Mouse (Mus musculus): ENCODE results near the gene Plcg1. TPM values are rescaled to one million over a fixed set of nuclear protein-coding genes. Genes with fewer than 3 reads are reported as not detected.
A peak's percentile ranks its signal among the peaks of the same experiment; 100 is the strongest.

The Plcg1 gene
- polyA plus RNA-seq, 1 experiment from 2014 or later = 25.3 TPM

DNA sequence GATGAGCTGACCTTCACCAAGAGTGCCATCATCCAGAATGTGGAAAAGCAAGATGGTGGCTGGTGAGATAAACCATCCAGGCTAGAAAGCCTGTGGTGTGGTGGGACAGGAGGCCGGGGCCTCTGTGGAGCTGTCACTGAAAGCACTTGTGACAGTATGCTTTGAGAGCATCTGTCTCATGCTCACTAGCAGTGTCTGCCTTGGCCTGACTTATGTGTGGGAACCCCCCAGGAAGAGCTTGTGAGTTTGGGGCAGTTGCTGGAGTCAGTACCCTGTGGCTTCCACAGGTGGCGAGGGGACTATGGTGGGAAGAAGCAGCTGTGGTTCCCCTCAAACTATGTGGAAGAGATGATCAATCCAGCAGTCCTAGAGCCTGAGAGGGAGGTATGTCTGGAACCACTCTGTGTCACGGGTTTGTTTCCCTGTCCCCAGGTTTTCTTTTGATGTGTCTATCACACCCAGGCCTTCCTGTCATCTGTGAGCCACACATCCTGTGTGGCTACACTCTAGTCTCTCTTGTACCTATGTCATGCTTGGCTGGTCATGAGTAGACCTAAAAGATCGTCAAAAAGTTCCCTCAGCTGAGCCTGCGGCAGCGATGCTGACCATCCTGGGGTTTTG, 25.6 kb downstream of the Plcg1 start:
- Histone ChIP-seq H3K4me3 (no peak overlapping the region), H3K27ac (no peak overlapping the region), H3K9ac (no peak overlapping the region), H3K4me1 (replicated peaks) (no peaks in the 10 kb centered on the region), H3K27me3 (no peaks in the 10 kb centered on the region), H3K9me3 (replicated peaks) (no peaks in the 10 kb centered on the region), H3K4me2 (no peak overlapping the region), H3K36me3 (peaks cover 98% of the 10 kb centered on the region)
- WGBS = 75% methylated on average over 6 of the region's 6 CpGs
- ATAC-seq (replicated peaks; ENCODE audit: insufficient number of reproducible peaks, insufficient read depth, low FRiP score, low read depth) = no peak

GRCm38 (mm10) chr2:160760433-160761184, 29.5 kb downstream of the Plcg1 start:
- no peak overlapping the region for H3K9ac ChIP-seq
- no peak overlapping the region for H3K27ac ChIP-seq
- no peak overlapping the region for H3K4me2 ChIP-seq
- peaks cover 83% of the 10 kb centered on the region for H3K36me3 ChIP-seq
- no peak overlapping the region for H3K4me3 ChIP-seq
- H3K4me1 ChIP-seq (replicated peaks) = no peaks in the 10 kb centered on the region
- H3K9me3 ChIP-seq (replicated peaks) = no peaks in the 10 kb centered on the region
- H3K27me3 ChIP-seq = no peaks in the 10 kb centered on the region
- no peak for ATAC-seq (replicated peaks; ENCODE audit: insufficient number of reproducible peaks, insufficient read depth, low FRiP score, low read depth)
- WGBS = 84% methylated on average over 9 of the region's 9 CpGs

- no peak overlapping the region for H3K4me2 ChIP-seq
- no peaks in the 10 kb centered on the region for H3K27me3 ChIP-seq
- no peak overlapping the region for H3K4me3 ChIP-seq
- ATAC-seq (replicated peaks; ENCODE audit: insufficient number of reproducible peaks, insufficient read depth, low FRiP score, low read depth) = no peak
- H3K27ac ChIP-seq = no peak overlapping the region
- no peak overlapping the region for H3K9ac ChIP-seq
- peaks cover 50% of the 10 kb centered on the region for H3K36me3 ChIP-seq
- H3K4me1 ChIP-seq (replicated peaks) = 0 out of 2 replicates have a peak, but pooled peaks cover 4% of the 10 kb centered on the region
- 79% methylated on average over 3 of the region's 3 CpGs for WGBS
- H3K9me3 ChIP-seq (replicated peaks) = no peaks in the 10 kb centered on the region
Measured at GRCm38 (mm10) chr2:160763816-160764215, 32.7 kb downstream of the Plcg1 start.

GRCm38 (mm10) chr2:160764386-160764785, 33.3 kb downstream of the Plcg1 start:
- 85% methylated on average over 2 of the region's 2 CpGs for WGBS

DNA sequence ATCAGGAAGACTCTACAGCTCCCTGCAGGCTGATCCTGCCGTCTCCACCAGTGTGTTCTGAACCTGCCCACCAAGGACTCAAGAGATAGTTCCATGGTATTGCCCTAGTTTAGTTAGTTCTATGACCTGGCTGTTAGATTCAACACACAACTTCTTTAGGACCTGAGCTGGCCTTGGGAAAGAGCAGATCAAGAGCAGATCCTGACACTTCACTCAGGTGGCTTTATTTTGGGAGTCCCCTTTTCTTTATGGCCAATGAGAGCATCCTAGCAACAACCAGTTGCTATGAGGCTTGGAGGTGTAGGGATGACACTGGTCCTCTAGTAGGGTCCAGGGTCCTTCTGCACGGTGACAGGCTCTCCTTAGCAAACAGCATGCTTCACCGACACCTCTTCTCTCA, 34.0 kb downstream of the Plcg1 start:
- Histone ChIP-seq H3K4me1 (replicated peaks) (0 out of 2 replicates have a peak, but pooled peaks cover 4% of the 10 kb centered on the region), H3K9me3 (replicated peaks) (no peaks in the 10 kb centered on the region), H3K27ac (no peak overlapping the region), H3K9ac (no peak overlapping the region), H3K36me3 (peaks cover 39% of the 10 kb centered on the region), H3K4me2 (no peak overlapping the region), H3K27me3 (no peaks in the 10 kb centered on the region), H3K4me3 (no peak overlapping the region)
- no peak for ATAC-seq (replicated peaks; ENCODE audit: insufficient number of reproducible peaks, insufficient read depth, low FRiP score, low read depth)
- 57% methylated on average over 3 of the region's 3 CpGs for WGBS

More at GRCm38 (mm10) chr2:160764386-160764785, 33.3 kb downstream of the Plcg1 start:
- no peak for ATAC-seq (replicated peaks; ENCODE audit: insufficient number of reproducible peaks, insufficient read depth, low FRiP score, low read depth)
- Histone ChIP-seq H3K4me2 (no peak overlapping the region), H3K9me3 (replicated peaks) (no peaks in the 10 kb centered on the region), H3K27me3 (no peaks in the 10 kb centered on the region), H3K4me3 (no peak overlapping the region), H3K36me3 (peaks cover 46% of the 10 kb centered on the region), H3K4me1 (replicated peaks) (0 out of 2 replicates have a peak, but pooled peaks cover 4% of the 10 kb centered on the region), H3K27ac (no peak overlapping the region), H3K9ac (no peak overlapping the region)

GRCm38 (mm10) chr2:160766371-160766771, 35.3 kb downstream of the Plcg1 start:
- H3K4me1 ChIP-seq (replicated peaks) = 0 out of 2 replicates have a peak, but pooled peaks cover 4% of the 10 kb centered on the region
- H3K9ac ChIP-seq = no peak overlapping the region
- H3K27ac ChIP-seq = 0 out of 2 replicates have a peak overlapping the region, but pooled peaks have one; percentile 15
- peak; percentile 3; the same call in 1 of the 2 replicates for ATAC-seq (replicated peaks; ENCODE audit: insufficient number of reproducible peaks, insufficient read depth, low FRiP score, low read depth)
- H3K4me3 ChIP-seq = no peak overlapping the region
- H3K4me2 ChIP-seq = no peak overlapping the region
- no peaks in the 10 kb centered on the region for H3K9me3 ChIP-seq (replicated peaks)
- H3K27me3 ChIP-seq = no peaks in the 10 kb centered on the region
- H3K36me3 ChIP-seq = peaks cover 27% of the 10 kb centered on the region
- whole genome bisulfite sequencing = 67% methylated on average over 5 of the region's 5 CpGs

GRCm38 (mm10) chr2:160767201-160767600, 36.1 kb downstream of the Plcg1 start:
- no peak for ATAC-seq (replicated peaks; ENCODE audit: insufficient number of reproducible peaks, insufficient read depth, low FRiP score, low read depth)
- H3K4me3 ChIP-seq = no peak overlapping the region
- H3K36me3 ChIP-seq = peaks cover 19% of the 10 kb centered on the region
- 92% methylated on average over 2 of the region's 2 CpGs for WGBS
- no peaks in the 10 kb centered on the region for H3K9me3 ChIP-seq (replicated peaks)
- H3K27ac ChIP-seq = no peak overlapping the region
- 0 out of 2 replicates have a peak, but pooled peaks cover 4% of the 10 kb centered on the region for H3K4me1 ChIP-seq (replicated peaks)
- H3K9ac ChIP-seq = no peak overlapping the region
- no peaks in the 10 kb centered on the region for H3K27me3 ChIP-seq
- no peak overlapping the region for H3K4me2 ChIP-seq

DNA sequence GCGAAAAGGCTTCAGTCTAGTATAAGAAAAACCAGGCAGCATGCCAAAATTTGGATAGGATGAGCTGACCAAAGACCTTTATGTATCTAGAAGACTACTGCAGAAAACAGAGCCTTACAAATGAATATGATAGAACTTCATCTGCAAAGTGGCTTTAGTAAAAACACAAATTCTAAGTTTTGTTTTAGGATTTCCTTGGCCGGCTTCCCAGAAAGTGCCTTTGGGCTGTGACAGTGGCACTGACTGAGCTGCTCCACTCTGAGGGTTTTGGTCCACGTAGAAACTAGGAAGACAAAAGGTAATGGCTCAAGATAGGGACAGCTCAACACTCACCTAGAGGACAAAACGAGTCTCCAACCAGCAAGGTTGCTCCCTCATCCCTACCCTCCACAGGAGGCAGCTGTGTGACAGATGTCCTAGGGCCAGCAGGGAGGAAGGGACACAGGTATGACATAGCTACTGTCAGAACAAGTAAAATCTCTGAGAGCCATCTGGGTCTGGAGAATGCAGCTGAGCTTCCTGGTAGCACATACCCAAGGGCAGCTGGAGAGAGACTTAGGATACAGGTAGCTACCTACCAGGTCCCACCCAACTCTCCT, 37.1 kb downstream of the Plcg1 start:
- H3K27ac ChIP-seq = no peak overlapping the region
- H3K9me3 ChIP-seq (replicated peaks) = no peaks in the 10 kb centered on the region
- H3K4me3 ChIP-seq = no peak overlapping the region
- no peak for ATAC-seq (replicated peaks; ENCODE audit: insufficient number of reproducible peaks, insufficient read depth, low FRiP score, low read depth)
- H3K9ac ChIP-seq = no peak overlapping the region
- no peak overlapping the region for H3K4me2 ChIP-seq
- no peaks in the 10 kb centered on the region for H3K27me3 ChIP-seq
- H3K36me3 ChIP-seq = peaks cover 9% of the 10 kb centered on the region
- 0 out of 2 replicates have a peak, but pooled peaks cover 4% of the 10 kb centered on the region for H3K4me1 ChIP-seq (replicated peaks)
- WGBS = 73% methylated on average over 4 of the region's 4 CpGs

DNA sequence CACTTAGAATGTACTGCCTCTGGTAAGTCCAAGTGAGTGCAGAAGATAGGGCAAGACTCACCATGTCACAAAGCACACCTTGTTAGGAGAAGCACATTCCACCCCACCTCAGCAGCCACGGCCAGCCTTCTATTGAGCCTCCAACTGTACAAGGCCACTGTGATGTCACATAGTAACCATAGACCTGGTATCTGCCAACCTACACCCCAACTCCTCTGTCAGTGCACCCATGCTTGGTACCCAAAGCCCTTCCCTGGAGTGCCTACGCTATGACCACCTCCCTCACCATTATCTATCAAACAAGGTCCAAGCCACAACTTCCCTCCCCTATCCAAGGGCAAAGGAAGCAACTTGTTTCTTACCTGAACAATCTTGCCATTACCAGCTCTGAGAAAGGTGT, 37.9 kb downstream of the Plcg1 start:
- H3K4me2 ChIP-seq = no peak overlapping the region
- H3K9me3 ChIP-seq (replicated peaks) = no peaks in the 10 kb centered on the region
- no peak overlapping the region for H3K9ac ChIP-seq
- H3K27me3 ChIP-seq = no peaks in the 10 kb centered on the region
- 88% methylated on average over 2 of the region's 2 CpGs for WGBS
- H3K36me3 ChIP-seq = 0 out of 2 replicates have a peak, but pooled peaks cover under 1% of the 10 kb centered on the region
- H3K4me3 ChIP-seq = no peak overlapping the region
- no peak for ATAC-seq (replicated peaks; ENCODE audit: insufficient number of reproducible peaks, insufficient read depth, low FRiP score, low read depth)
- H3K4me1 ChIP-seq (replicated peaks) = 0 out of 2 replicates have a peak, but pooled peaks cover 4% of the 10 kb centered on the region
- no peak overlapping the region for H3K27ac ChIP-seq

DNA sequence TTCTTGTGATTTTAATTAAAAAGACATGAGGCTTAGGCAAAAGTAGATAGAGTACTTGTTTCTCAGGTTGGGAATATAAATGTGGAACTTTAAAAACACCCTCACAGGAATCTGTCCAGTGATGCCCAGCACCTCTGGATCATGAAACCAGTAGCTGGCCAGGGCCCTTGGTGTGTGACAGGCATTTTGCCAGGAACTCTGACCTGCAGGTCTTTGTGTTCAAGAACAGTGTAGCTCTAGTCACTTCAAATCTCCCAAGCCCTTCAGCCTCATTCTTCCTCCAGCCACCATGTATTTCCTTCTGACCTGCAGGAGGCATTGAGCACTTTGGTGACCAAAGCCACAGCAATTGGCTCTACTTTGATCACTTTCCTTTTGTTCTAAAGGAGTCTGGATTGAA, 39.3 kb downstream of the Plcg1 start:
- Histone ChIP-seq H3K27ac (no peak overlapping the region), H3K4me1 (replicated peaks) (0 out of 2 replicates have a peak, but pooled peaks cover 4% of the 10 kb centered on the region), H3K9me3 (replicated peaks) (no peaks in the 10 kb centered on the region), H3K36me3 (no peaks in the 10 kb centered on the region), H3K27me3 (no peaks in the 10 kb centered on the region), H3K9ac (no peak overlapping the region), H3K4me2 (no peak overlapping the region), H3K4me3 (no peak overlapping the region)
- ATAC-seq (replicated peaks; ENCODE audit: insufficient number of reproducible peaks, insufficient read depth, low FRiP score, low read depth) = no peak

- H3K4me2 ChIP-seq = no peak overlapping the region
- no peak for ATAC-seq (replicated peaks; ENCODE audit: insufficient number of reproducible peaks, insufficient read depth, low FRiP score, low read depth)
- H3K9me3 ChIP-seq (replicated peaks) = no peaks in the 10 kb centered on the region
- no peak overlapping the region for H3K4me3 ChIP-seq
- no peak overlapping the region for H3K27ac ChIP-seq
- 0 out of 2 replicates have a peak, but pooled peaks cover 4% of the 10 kb centered on the region for H3K4me1 ChIP-seq (replicated peaks)
- no peak overlapping the region for H3K9ac ChIP-seq
- H3K27me3 ChIP-seq = no peaks in the 10 kb centered on the region
- WGBS = 85% methylated on average over 1 of the region's 1 CpGs
- no peaks in the 10 kb centered on the region for H3K36me3 ChIP-seq
Measured at GRCm38 (mm10) chr2:160770871-160771270, 39.8 kb downstream of the Plcg1 start.

Data from heart, embryonic 15.5 days (tissue).